Mouse (Mus musculus) embryonic facial prominence, embryonic 11.5 days (tissue): ENCODE measurements around the gene Ninj1. TPM values are rescaled to one million over a fixed set of nuclear protein-coding genes. Genes with fewer than 3 reads are reported as not detected.

Experiments used
- ATAC-seq: fragments of 200-750 bp; cut with Nextera tagmentation; replicated peaks from 2 replicates; pipeline ENCODE4 v1.8.0; 2017; ENCODE audit warnings: low read depth; ENCODE audit not compliant: insufficient number of reproducible peaks, low FRiP score, low TSS enrichment
- DNase-seq: peaks from one replicate; pipeline ENCODE4 v3.0.0-alpha.2; 2015; ENCODE audit warnings: low spot score
- H3K27ac ChIP-seq: fragments of 300-500 bp; sonication (generic); replicated peaks from 2 replicates; pipeline ENCODE4 v1.5.1; 2014; ENCODE audit warnings: mild to moderate bottlenecking, low read depth, low read length, control low read depth
- H3K27me3 ChIP-seq: fragments of 300-500 bp; sonication (generic); 2 replicates; pipeline ENCODE4 v1.6.1; 2014; ENCODE audit warnings: mild to moderate bottlenecking, low read length, moderate library complexity, mixed read lengths; ENCODE audit not compliant: control insufficient read depth, insufficient read depth
- H3K36me3 ChIP-seq: fragments of 300-500 bp; sonication (generic); replicated peaks from 2 replicates; pipeline ENCODE4 v1.6.1; 2014; ENCODE audit warnings: low read depth, mild to moderate bottlenecking, low read length, moderate library complexity, mixed read lengths; ENCODE audit not compliant: control insufficient read depth, insufficient read depth
- H3K4me1 ChIP-seq: fragments of 300-500 bp; sonication (generic); 2 replicates; pipeline ENCODE4 v1.6.1; 2014; ENCODE audit warnings: low read length, mixed read lengths; ENCODE audit not compliant: control insufficient read depth, insufficient read depth
- H3K4me2 ChIP-seq: fragments of 300-500 bp; sonication (generic); 2 replicates; pipeline ENCODE4 v1.6.1; 2014; ENCODE audit warnings: low read depth, mild to moderate bottlenecking, control low read depth, low read length, moderate library complexity
- H3K4me3 ChIP-seq: fragments of 300-500 bp; sonication (generic); 2 replicates; pipeline ENCODE4 v1.5.1; 2014; ENCODE audit warnings: low read depth, low read length, control low read depth
- H3K9ac ChIP-seq: fragments of 300-500 bp; sonication (generic); replicated peaks from 2 replicates; pipeline ENCODE4 v1.6.1; 2014; ENCODE audit warnings: mild to moderate bottlenecking, control low read depth, low read length
- H3K9me3 ChIP-seq: fragments of 300-500 bp; sonication (generic); replicated peaks from 2 replicates; pipeline ENCODE4 v1.6.1; 2016; ENCODE audit warnings: mild to moderate bottlenecking, low read length, inconsistent platforms, mixed read lengths; ENCODE audit not compliant: control insufficient read depth
- WGBS: fragments of 180-500 bp; shearing (Covaris S2); extraction: QIAGEN DNeasy Blood & Tissue Kit; methylation state at CpG from one replicate; pipeline ENCODE4 v1.1.7; 2014; 5-methylcytosine and 5-hydroxymethylcytosine counted together
- polyA plus RNA-seq: library from polyadenylated mRNA; unstranded; fragments of >200 nt; fragmentation: Nextera tagmentation; extraction: Ambion mirVana; gene quantifications from 2 replicates; pipeline ENCODE4 v1.2.1, GENCODE M21; 2014

Ninj1 gene
- polyA plus RNA-seq, 1 experiment from 2014 or later: 29.8 TPM

DNA sequence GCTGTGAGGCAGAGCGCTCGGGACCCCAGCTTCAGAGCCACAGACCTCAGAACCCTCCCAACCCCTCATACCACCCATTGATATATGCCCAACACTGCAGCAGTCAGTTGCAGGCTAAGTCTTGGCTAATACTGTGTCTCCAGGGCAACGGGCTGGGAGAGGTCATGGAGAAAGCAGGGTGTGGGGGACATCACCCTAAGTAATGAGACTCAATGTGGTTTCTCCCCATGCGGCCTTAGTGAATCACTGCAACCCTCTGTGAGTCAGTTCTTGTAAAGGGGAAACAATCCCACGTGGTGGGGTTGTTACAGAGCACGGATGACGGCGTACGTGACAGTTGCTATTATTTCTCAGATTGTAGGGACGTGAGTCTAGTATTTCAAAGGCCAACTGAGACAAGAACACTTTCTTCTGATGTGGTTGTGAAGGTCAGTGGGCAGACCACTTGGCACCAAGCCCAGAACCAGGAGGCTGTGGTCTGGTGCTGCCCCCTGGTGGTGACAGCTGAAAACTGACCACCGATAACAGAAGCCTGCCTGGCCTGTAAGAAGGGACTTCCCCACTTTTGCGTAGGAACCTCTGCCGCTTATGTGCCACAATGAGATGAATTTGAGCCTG, 18.2 kb downstream of the Ninj1 start:
- WGBS: 52% methylated on average over 13 of the region's 13 CpGs
- DNase-seq (peak; percentile 80), ATAC-seq (0 out of 2 replicates have a peak, but pooled peaks have one; percentile 22)
- H3K27ac ChIP-seq: no peak overlapping the region
- H3K4me3 ChIP-seq: no peak overlapping the region
- no peaks in the 10 kb centered on the region for H3K36me3 ChIP-seq
- H3K27me3 ChIP-seq: no peaks in the 10 kb centered on the region
- no peak overlapping the region for H3K9ac ChIP-seq
- H3K9me3 ChIP-seq: no peaks in the 10 kb centered on the region
- H3K4me1 ChIP-seq: no peaks in the 10 kb centered on the region
- H3K4me2 ChIP-seq: no peak overlapping the region

- Histone ChIP-seq H3K9ac (no peak overlapping the region), H3K4me1 (no peaks in the 10 kb centered on the region), H3K4me3 (no peak overlapping the region), H3K27ac (no peak overlapping the region), H3K27me3 (no peaks in the 10 kb centered on the region), H3K9me3 (no peaks in the 10 kb centered on the region), H3K4me2 (no peak overlapping the region), H3K36me3 (no peaks in the 10 kb centered on the region)
- ATAC-seq: 0 out of 2 replicates have a peak, but pooled peaks have one; percentile 2
- DNase-seq: no peak
- 92% methylated on average over 2 of the region's 2 CpGs for WGBS
These were observed 19.1 kb downstream of the Ninj1 start for GRCm38 (mm10) chr13:49206341-49206740.

GRCm38 (mm10) chr13:49209306-49209705, 22.0 kb downstream of the Ninj1 start:
- 65% methylated on average over 7 of the region's 7 CpGs for WGBS

DNA sequence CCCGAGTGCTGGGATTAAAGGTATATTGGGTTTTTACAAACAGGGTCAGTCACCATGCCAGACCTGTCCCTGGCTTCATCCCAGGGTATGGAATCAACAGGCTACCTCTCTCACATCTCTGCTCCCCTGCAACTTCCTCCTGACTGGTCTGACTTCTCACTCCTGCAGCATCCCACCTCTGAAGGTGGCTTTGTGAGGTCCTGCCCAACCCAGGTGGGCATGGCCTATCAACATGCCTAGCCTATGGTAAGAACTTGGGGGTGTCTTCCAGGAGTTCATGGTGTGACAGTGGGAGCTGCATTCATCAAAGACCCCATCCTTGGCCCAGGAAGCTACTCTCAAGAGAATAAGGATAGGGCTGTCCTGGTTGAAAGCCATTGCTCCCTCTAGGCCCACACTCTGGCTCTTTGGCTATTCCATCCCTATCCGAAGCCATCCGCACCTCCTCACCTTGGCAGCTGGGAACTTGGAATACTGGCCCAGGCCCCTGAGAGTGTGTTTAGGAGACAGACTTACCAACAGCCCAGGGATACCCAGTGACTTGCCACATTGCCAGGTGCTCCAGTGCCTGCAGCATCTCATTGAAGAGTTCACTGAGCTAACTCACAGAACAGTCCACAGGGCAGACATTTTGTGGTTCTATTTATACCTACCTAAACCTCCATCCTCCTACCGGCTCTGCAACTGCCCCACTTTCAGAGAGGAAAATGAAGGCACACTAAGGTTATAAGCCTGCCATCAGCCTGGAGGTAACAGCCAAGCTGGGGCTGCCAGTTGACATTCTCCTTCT, 25.6 kb downstream of the Ninj1 start:
- ATAC-seq: no peak
- 81% methylated on average over 4 of the region's 4 CpGs for WGBS
- no peak overlapping the region for H3K27ac ChIP-seq
- no peak for DNase-seq
- no peak overlapping the region for H3K9ac ChIP-seq
- H3K4me2 ChIP-seq: no peak overlapping the region
- H3K9me3 ChIP-seq: no peaks in the 10 kb centered on the region
- no peaks in the 10 kb centered on the region for H3K36me3 ChIP-seq
- no peaks in the 10 kb centered on the region for H3K27me3 ChIP-seq
- peaks cover 2% of the 10 kb centered on the region; the same call in 1 of the 2 replicates for H3K4me1 ChIP-seq
- no peak overlapping the region for H3K4me3 ChIP-seq

More at GRCm38 (mm10) chr13:49209306-49209705, 22.0 kb downstream of the Ninj1 start:
- no peak for DNase-seq
- no peak overlapping the region for H3K4me2 ChIP-seq
- H3K9ac ChIP-seq: no peak overlapping the region
- no peak overlapping the region for H3K27ac ChIP-seq
- H3K36me3 ChIP-seq: no peaks in the 10 kb centered on the region
- H3K27me3 ChIP-seq: no peaks in the 10 kb centered on the region
- H3K9me3 ChIP-seq: no peaks in the 10 kb centered on the region
- ATAC-seq: no peak
- H3K4me3 ChIP-seq: no peak overlapping the region
- no peaks in the 10 kb centered on the region for H3K4me1 ChIP-seq

GRCm38 (mm10) chr13:49213531-49213932, 26.2 kb downstream of the Ninj1 start:
- DNase-seq: no peak
- H3K9ac ChIP-seq: no peak overlapping the region

DNA sequence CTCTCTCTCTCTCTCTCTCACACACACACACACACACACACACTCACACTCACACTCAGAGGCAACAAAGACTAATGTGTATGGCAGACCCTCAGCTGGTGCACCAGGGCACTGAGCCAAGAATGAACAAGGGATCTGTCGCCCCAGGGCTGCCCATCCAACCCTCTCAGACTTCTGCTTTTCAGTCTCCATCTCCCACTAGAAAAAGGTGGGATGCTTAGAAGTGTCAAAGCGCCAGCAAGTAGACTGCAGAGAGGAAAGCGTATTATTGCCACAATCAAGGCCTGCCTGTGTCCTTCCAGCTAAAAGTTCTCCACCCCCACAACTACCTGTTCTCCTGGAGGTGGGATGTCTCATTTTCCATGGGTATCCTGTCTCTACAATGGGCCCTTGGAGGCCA, 27.2 kb downstream of the Ninj1 start:
- H3K4me1 ChIP-seq: peaks cover 2% of the 10 kb centered on the region; the same call in 1 of the 2 replicates
- H3K27ac ChIP-seq: no peak overlapping the region
- ATAC-seq (no peak), DNase-seq (no peak)
- no peaks in the 10 kb centered on the region for H3K27me3 ChIP-seq
- H3K9me3 ChIP-seq: no peaks in the 10 kb centered on the region
- H3K4me2 ChIP-seq: no peak overlapping the region
- WGBS: 87% methylated on average over 3 of the region's 3 CpGs
- H3K36me3 ChIP-seq: no peaks in the 10 kb centered on the region
- H3K4me3 ChIP-seq: no peak overlapping the region
- no peak overlapping the region for H3K9ac ChIP-seq

More at GRCm38 (mm10) chr13:49213531-49213932, 26.2 kb downstream of the Ninj1 start:
- ATAC-seq: no peak
- Histone ChIP-seq H3K4me3 (no peak overlapping the region), H3K4me2 (no peak overlapping the region), H3K27me3 (no peaks in the 10 kb centered on the region), H3K9me3 (no peaks in the 10 kb centered on the region), H3K4me1 (peaks cover 2% of the 10 kb centered on the region; the same call in 1 of the 2 replicates), H3K27ac (no peak overlapping the region), H3K36me3 (no peaks in the 10 kb centered on the region)
- 73% methylated on average over 4 of the region's 4 CpGs for WGBS

DNA sequence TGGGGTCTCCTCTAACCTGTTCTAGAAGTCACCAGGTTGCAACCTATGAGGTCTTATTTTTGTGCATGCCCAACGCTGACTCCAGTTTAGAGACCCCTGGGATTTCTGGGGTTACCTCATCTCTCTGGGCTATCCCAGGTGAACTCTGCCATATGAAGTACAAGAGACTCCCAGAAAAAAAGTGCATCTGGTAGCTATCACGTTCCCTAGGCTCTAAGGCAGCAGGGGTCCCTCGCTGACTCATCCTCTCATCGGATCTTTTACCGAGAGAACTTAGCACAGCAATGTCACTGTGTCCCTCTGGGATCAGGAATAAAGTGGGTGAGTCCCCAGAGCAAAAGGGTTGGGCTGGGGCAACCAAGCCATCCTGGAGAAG, 27.8 kb downstream of the Ninj1 start:
- Histone ChIP-seq H3K9me3 (no peaks in the 10 kb centered on the region), H3K4me3 (peak overlapping the region; percentile 76), H3K4me2 (peak overlapping the region; percentile 89), H3K4me1 (peaks cover 2% of the 10 kb centered on the region; the same call in 1 of the 2 replicates), H3K36me3 (no peaks in the 10 kb centered on the region), H3K27me3 (no peaks in the 10 kb centered on the region), H3K9ac (peak overlapping the region; percentile 76), H3K27ac (no peak overlapping the region)
- ATAC-seq (no peak), DNase-seq (peak; percentile 29)
- 4% methylated on average over 5 of the region's 5 CpGs for WGBS
